Mouse (Mus musculus): ENCODE data around the gene Gm11567. TPM values are rescaled to one million over a fixed set of nuclear protein-coding genes. Genes with fewer than 3 reads are reported as not detected.
"Not testable (repeated sequence)": the region's sequence is repeated elsewhere in the genome, so short reads cannot be mapped to it uniquely, and the experiment has no call there.

Gene Gm11567
- polyA plus RNA-seq, 2 experiments, result not detected

DNA sequence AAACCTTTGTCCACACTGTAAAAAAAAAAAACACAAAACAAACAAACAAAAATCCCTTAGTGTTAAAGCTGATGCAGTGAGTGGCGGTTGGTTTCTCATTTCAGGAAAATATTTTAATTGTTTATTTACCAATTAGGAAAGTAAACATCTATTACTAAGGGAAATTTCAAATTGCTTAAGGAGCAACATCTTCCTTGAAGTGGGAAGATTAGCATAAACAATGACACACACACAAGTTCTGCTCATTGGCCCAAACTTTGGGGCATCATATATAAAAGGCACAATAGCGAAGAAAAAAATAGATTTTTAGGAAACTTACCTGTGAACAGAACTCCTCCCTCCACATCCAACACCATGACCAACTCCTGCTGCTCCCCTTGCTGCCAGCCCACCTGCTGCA is 21.4 kb upstream of the Gm11567 start, which contains the start of gene Gm11568:
Gene Gm11568 (plus strand): TSS at position 301 of the 400 bp plus-strand sequence.
- Histone ChIP-seq H3K36me3 (ENCODE audit: control insufficient read depth, insufficient read depth, low read length) (no peaks in the 10 kb centered on the region), H3K27ac (replicated peaks; ENCODE audit: low read depth, low read length) (no peak within 1 kb of the TSS), H3K9ac (ENCODE audit: low read depth, low read length, severe bottlenecking) (no peak within 1 kb of the TSS), H3K9me3 (ENCODE audit: control insufficient read depth, low read length) (no peaks in the 10 kb centered on the region), H3K4me2 (replicated peaks; ENCODE audit: low read depth, low read length, severe bottlenecking) (no peak within 1 kb of the TSS), H3K4me3 (replicated peaks; ENCODE audit: low read length) (no peak within 1 kb of the TSS), H3K27me3 (ENCODE audit: control insufficient read depth, insufficient read depth, low read length) (no peaks in the 10 kb centered on the region), H3K4me1 (ENCODE audit: control insufficient read depth, insufficient read depth, low read length) (no peaks in the 10 kb centered on the region)
- TF ChIP-seq POLR2A (IDR thresholded peaks at IDR 0.05; ENCODE audit: borderline replicate concordance, extremely low read depth, insufficient read depth, insufficient read length), result no peak
- ATAC-seq (ENCODE audit: low FRiP score, low read depth), result no peak
- 73% methylated on average over 2 of the region's 2 CpGs for WGBS
- no peak for DNase-seq (ENCODE audit: low spot score)

DNA sequence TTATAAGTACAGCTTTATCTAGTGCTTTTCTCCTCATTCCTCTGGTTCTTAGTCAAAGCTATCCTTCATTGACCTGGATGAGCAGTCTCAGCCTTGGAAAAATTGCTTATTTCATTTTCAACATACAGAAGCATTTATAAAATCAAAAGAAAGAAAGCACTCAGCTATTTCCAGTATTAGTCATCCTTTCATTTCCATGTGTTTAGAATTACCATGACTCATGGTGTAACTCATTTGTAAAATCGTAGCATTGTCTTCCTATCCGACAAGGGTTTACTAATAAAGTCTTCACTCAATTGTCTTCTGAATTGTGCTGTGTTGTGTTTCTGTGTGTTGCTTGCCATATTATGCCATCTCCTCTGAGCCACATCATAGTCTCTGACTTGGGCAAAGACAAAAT is 20.2 kb upstream of the Gm11567 start:
- no peak for ATAC-seq (ENCODE audit: low FRiP score, low read depth)
- Histone ChIP-seq H3K9me3 (ENCODE audit: control insufficient read depth, low read length) (no peaks in the 10 kb centered on the region), H3K36me3 (ENCODE audit: control insufficient read depth, insufficient read depth, low read length) (no peaks in the 10 kb centered on the region), H3K9ac (ENCODE audit: low read depth, low read length, severe bottlenecking) (no peak overlapping the region), H3K27ac (replicated peaks; ENCODE audit: low read depth, low read length) (no peak overlapping the region), H3K4me1 (ENCODE audit: control insufficient read depth, insufficient read depth, low read length) (no peaks in the 10 kb centered on the region), H3K27me3 (ENCODE audit: control insufficient read depth, insufficient read depth, low read length) (no peaks in the 10 kb centered on the region), H3K4me3 (replicated peaks; ENCODE audit: low read length) (no peak overlapping the region), H3K4me2 (replicated peaks; ENCODE audit: low read depth, low read length, severe bottlenecking) (no peak overlapping the region)
- 74% methylated on average over 2 of the region's 2 CpGs for WGBS
- TF ChIP-seq POLR2A (IDR thresholded peaks at IDR 0.05; ENCODE audit: borderline replicate concordance, extremely low read depth, insufficient read depth, insufficient read length), result no peak
- no peak for DNase-seq (ENCODE audit: low spot score)

DNA sequence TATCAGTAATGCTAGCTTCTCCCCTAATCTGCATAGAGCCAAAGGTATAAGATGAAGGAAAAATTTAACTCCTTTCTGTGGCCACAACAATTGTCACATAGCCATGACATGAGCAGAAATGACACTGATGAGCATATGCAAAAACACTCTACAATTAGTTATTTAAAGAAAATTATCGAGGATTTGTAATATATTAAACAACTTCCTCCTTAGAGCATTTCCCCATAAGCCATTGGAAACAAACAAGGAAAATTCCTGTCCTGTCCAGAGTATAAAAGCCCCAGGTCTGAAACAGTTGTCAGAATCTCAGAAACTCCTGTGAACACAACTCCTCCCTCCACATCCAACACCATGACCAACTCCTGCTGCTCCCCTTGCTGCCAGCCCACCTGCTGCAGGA is 14.8 kb upstream of the Gm11567 start, which contains the start of gene Gm11559:
Gene Gm11559 (plus strand): TSS at position 301 of the 400 bp plus-strand sequence.
- H3K4me1 ChIP-seq (ENCODE audit: control insufficient read depth, insufficient read depth, low read length); H3K4me2 ChIP-seq (replicated peaks; ENCODE audit: low read depth, low read length, severe bottlenecking); H3K9ac ChIP-seq (ENCODE audit: low read depth, low read length, severe bottlenecking); H3K27me3 ChIP-seq (ENCODE audit: control insufficient read depth, insufficient read depth, low read length); ATAC-seq (ENCODE audit: low FRiP score, low read depth); H3K36me3 ChIP-seq (ENCODE audit: control insufficient read depth, insufficient read depth, low read length); H3K9me3 ChIP-seq (ENCODE audit: control insufficient read depth, low read length); H3K4me3 ChIP-seq (replicated peaks; ENCODE audit: low read length); H3K27ac ChIP-seq (replicated peaks; ENCODE audit: low read depth, low read length); DNase-seq (ENCODE audit: low spot score): not testable (repeated sequence)
- 53% methylated on average over 1 of the region's 1 CpGs for WGBS

DNA sequence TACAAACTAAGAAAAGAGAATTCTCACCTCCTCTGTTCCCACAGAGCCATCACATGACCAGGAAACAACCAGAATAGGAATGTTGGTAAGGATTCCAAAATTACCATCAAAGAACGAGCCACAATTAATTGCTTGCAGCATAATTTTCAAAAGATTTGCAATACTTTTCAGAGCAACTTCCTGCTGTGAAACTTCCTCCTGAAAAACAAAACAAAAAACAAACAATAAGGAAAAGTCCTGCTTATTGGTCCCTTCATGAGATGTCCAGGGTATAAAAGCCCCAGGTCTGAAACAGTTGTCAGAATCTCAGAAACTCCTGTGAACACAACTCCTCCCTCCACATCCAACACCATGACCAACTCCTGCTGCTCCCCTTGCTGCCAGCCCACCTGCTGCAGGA is 5.9 kb upstream of the Gm11567 start, which contains the start of gene Krtap9-1:
Gene Krtap9-1 (plus strand): TSS at position 301 of the 400 bp plus-strand sequence.
- H3K4me2 ChIP-seq (replicated peaks; ENCODE audit: low read depth, low read length, severe bottlenecking); H3K9ac ChIP-seq (ENCODE audit: low read depth, low read length, severe bottlenecking); H3K27ac ChIP-seq (replicated peaks; ENCODE audit: low read depth, low read length); H3K36me3 ChIP-seq (ENCODE audit: control insufficient read depth, insufficient read depth, low read length); H3K4me3 ChIP-seq (replicated peaks; ENCODE audit: low read length); DNase-seq (ENCODE audit: low spot score); H3K27me3 ChIP-seq (ENCODE audit: control insufficient read depth, insufficient read depth, low read length); H3K4me1 ChIP-seq (ENCODE audit: control insufficient read depth, insufficient read depth, low read length); ATAC-seq (ENCODE audit: low FRiP score, low read depth); H3K9me3 ChIP-seq (ENCODE audit: control insufficient read depth, low read length): not testable (repeated sequence)
- 64% methylated on average over 1 of the region's 1 CpGs for WGBS

DNA sequence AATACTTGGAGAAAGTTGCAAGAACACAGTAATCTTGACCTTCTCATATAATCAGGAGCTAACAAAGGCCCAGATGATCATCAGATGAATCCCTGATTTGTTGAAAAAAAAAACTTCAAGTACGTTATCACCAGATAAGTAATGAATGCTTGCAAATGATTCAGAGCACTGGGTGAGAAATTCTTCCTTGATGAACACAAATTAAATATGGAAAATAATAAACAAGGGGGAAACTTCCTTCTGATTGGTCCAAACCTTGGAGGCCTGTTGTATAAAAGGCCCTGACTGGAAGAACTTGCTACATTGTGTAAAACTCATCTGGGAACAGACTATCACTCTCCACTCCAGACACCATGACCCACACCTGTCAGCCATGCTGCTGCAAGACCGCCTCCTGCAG is 28.6 kb downstream of the Gm11567 start, which contains the start of gene Krtap31-1:
Gene Krtap31-1 (plus strand): TSS at position 301 of the 400 bp plus-strand sequence.
- DNase-seq (ENCODE audit: low spot score) (no peak), ATAC-seq (ENCODE audit: low FRiP score, low read depth) (no peak)
- Histone ChIP-seq H3K27me3 (ENCODE audit: control insufficient read depth, insufficient read depth, low read length) (no peaks in the 10 kb centered on the region), H3K9ac (ENCODE audit: low read depth, low read length, severe bottlenecking) (no peak within 1 kb of the TSS), H3K4me2 (replicated peaks; ENCODE audit: low read depth, low read length, severe bottlenecking) (no peak within 1 kb of the TSS), H3K4me1 (ENCODE audit: control insufficient read depth, insufficient read depth, low read length) (no peaks in the 10 kb centered on the region), H3K4me3 (replicated peaks; ENCODE audit: low read length) (no peak within 1 kb of the TSS), H3K9me3 (ENCODE audit: control insufficient read depth, low read length) (no peaks in the 10 kb centered on the region), H3K36me3 (ENCODE audit: control insufficient read depth, insufficient read depth, low read length) (no peaks in the 10 kb centered on the region), H3K27ac (replicated peaks; ENCODE audit: low read depth, low read length) (no peak within 1 kb of the TSS)
- 67% methylated on average over 2 of the region's 2 CpGs for WGBS
- TF ChIP-seq POLR2A (IDR thresholded peaks at IDR 0.05; ENCODE audit: borderline replicate concordance, extremely low read depth, insufficient read depth, insufficient read length), result no peak

DNA sequence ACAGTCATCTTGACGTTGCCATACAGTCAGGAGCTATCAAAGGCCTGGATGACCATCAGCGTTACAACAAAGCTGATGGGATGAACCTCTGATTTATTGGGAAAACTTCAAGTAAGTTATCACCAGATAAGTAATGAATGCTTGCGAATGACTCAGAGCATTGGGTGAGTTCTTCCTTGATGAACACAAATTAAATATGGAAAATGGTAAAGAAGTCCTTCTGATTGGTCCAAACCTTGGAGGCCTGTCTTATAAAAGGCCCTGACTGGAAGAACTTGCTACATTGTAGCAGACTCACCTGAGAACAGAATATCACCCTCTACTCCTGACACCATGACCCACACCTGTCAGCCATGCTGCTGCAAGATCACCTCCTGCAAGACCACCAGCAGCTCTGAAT is 35.5 kb downstream of the Gm11567 start, which contains the start of gene Gm11565:
Gene Gm11565 (plus strand): TSS at position 301 of the 400 bp plus-strand sequence.
- DNase-seq (ENCODE audit: low spot score) (no peak), ATAC-seq (ENCODE audit: low FRiP score, low read depth) (no peak)
- Histone ChIP-seq H3K4me3 (replicated peaks; ENCODE audit: low read length) (no peak within 1 kb of the TSS), H3K36me3 (ENCODE audit: control insufficient read depth, insufficient read depth, low read length) (no peaks in the 10 kb centered on the region), H3K9ac (ENCODE audit: low read depth, low read length, severe bottlenecking) (no peak within 1 kb of the TSS), H3K4me1 (ENCODE audit: control insufficient read depth, insufficient read depth, low read length) (no peaks in the 10 kb centered on the region), H3K4me2 (replicated peaks; ENCODE audit: low read depth, low read length, severe bottlenecking) (no peak within 1 kb of the TSS), H3K9me3 (ENCODE audit: control insufficient read depth, low read length) (no peaks in the 10 kb centered on the region), H3K27me3 (ENCODE audit: control insufficient read depth, insufficient read depth, low read length) (no peaks in the 10 kb centered on the region), H3K27ac (replicated peaks; ENCODE audit: low read depth, low read length) (no peak within 1 kb of the TSS)
- WGBS, result 88% methylated on average over 3 of the region's 3 CpGs
- no peak for TF ChIP-seq POLR2A (IDR thresholded peaks at IDR 0.05; ENCODE audit: borderline replicate concordance, extremely low read depth, insufficient read depth, insufficient read length)

Other genes starting within 250 kb of the Gm11567 start
Only the 30 nearest of the 35 such genes appear.
- gene Gm11563, start 220.2 kb upstream of the Gm11567 start, polyA plus RNA-seq (2012; rRNA removed), result not detected in 2 replicates
- gene Gm11563, start 220.2 kb upstream of the Gm11567 start, polyA plus RNA-seq (2014; fragmentation: Nextera tagmentation; extraction: Ambion mirVana), result not detected in 2 replicates
- gene Krtap4-6, start 213.2 kb upstream of the Gm11567 start, polyA plus RNA-seq (2012; rRNA removed), result not detected in 2 replicates
- gene Krtap4-6, start 213.2 kb upstream of the Gm11567 start, polyA plus RNA-seq (2014; fragmentation: Nextera tagmentation; extraction: Ambion mirVana), result not detected in 2 replicates
- not detected in 2 replicates for gene Gm14190, start 188.4 kb upstream of the Gm11567 start, polyA plus RNA-seq (2012; rRNA removed)
- not detected in 2 replicates for gene Gm14190, start 188.4 kb upstream of the Gm11567 start, polyA plus RNA-seq (2014; fragmentation: Nextera tagmentation; extraction: Ambion mirVana)
- gene Gm14180, start 144.9 kb upstream of the Gm11567 start, polyA plus RNA-seq (2012; rRNA removed), result not detected in 2 replicates
- not detected in 2 replicates for gene Gm14180, start 144.9 kb upstream of the Gm11567 start, polyA plus RNA-seq (2014; fragmentation: Nextera tagmentation; extraction: Ambion mirVana)
- not detected in 2 replicates for gene Gm11595, start 106.3 kb upstream of the Gm11567 start, polyA plus RNA-seq (2012; rRNA removed)
- gene Gm11595, start 106.3 kb upstream of the Gm11567 start, polyA plus RNA-seq (2014; fragmentation: Nextera tagmentation; extraction: Ambion mirVana), result not detected in 2 replicates
- not detected in 2 replicates for gene Krtap4-8, start 98.5 kb upstream of the Gm11567 start, polyA plus RNA-seq (2012; rRNA removed)
- not detected in 2 replicates for gene Krtap4-8, start 98.5 kb upstream of the Gm11567 start, polyA plus RNA-seq (2014; fragmentation: Nextera tagmentation; extraction: Ambion mirVana)
- not detected in 2 replicates for gene Krtap4-9, start 94.0 kb upstream of the Gm11567 start, polyA plus RNA-seq (2012; rRNA removed)
- gene Krtap4-9, start 94.0 kb upstream of the Gm11567 start, polyA plus RNA-seq (2014; fragmentation: Nextera tagmentation; extraction: Ambion mirVana), result not detected in 2 replicates
- not detected in 2 replicates for gene Gm11596, start 85.7 kb upstream of the Gm11567 start, polyA plus RNA-seq (2012; rRNA removed)
- gene Gm11596, start 85.7 kb upstream of the Gm11567 start, polyA plus RNA-seq (2014; fragmentation: Nextera tagmentation; extraction: Ambion mirVana), result not detected in 2 replicates
- gene Gm11569, start 80.3 kb upstream of the Gm11567 start, polyA plus RNA-seq (2012; rRNA removed), result not detected in 2 replicates
- gene Gm11569, start 80.3 kb upstream of the Gm11567 start, polyA plus RNA-seq (2014; fragmentation: Nextera tagmentation; extraction: Ambion mirVana), result not detected in 2 replicates
- gene Gm11554, start 74.7 kb upstream of the Gm11567 start, polyA plus RNA-seq (2012; rRNA removed), result not detected in 2 replicates
- not detected in 2 replicates for gene Gm11554, start 74.7 kb upstream of the Gm11567 start, polyA plus RNA-seq (2014; fragmentation: Nextera tagmentation; extraction: Ambion mirVana)
- not detected in 2 replicates for gene Krtap4-13, start 69.3 kb upstream of the Gm11567 start, polyA plus RNA-seq (2012; rRNA removed)
- gene Krtap4-13, start 69.3 kb upstream of the Gm11567 start, polyA plus RNA-seq (2014; fragmentation: Nextera tagmentation; extraction: Ambion mirVana), result not detected in 2 replicates
- gene Gm11564, start 63.5 kb upstream of the Gm11567 start, polyA plus RNA-seq (2012; rRNA removed), result 0.12 TPM in 1 of 2 replicates, not detected in the other
- not detected in 2 replicates for gene Gm11564, start 63.5 kb upstream of the Gm11567 start, polyA plus RNA-seq (2014; fragmentation: Nextera tagmentation; extraction: Ambion mirVana)
- gene 2300003K06Rik, start 41.1 kb upstream of the Gm11567 start, polyA plus RNA-seq (2012; rRNA removed), result not detected in 2 replicates
- gene 2300003K06Rik, start 41.1 kb upstream of the Gm11567 start, polyA plus RNA-seq (2014; fragmentation: Nextera tagmentation; extraction: Ambion mirVana), result not detected in 2 replicates
- 0.08 TPM in 1 of 2 replicates, not detected in the other for gene Krtap4-16, start 27.6 kb upstream of the Gm11567 start, polyA plus RNA-seq (2012; rRNA removed)
- not detected in 2 replicates for gene Krtap4-16, start 27.6 kb upstream of the Gm11567 start, polyA plus RNA-seq (2014; fragmentation: Nextera tagmentation; extraction: Ambion mirVana)
- not detected in 2 replicates for gene Gm11568, start 21.3 kb upstream of the Gm11567 start, polyA plus RNA-seq (2012; rRNA removed)
- not detected in 2 replicates for gene Gm11568, start 21.3 kb upstream of the Gm11567 start, polyA plus RNA-seq (2014; fragmentation: Nextera tagmentation; extraction: Ambion mirVana)
- not detected in 2 replicates for gene Gm11559, start 14.7 kb upstream of the Gm11567 start, polyA plus RNA-seq (2012; rRNA removed)
- gene Gm11559, start 14.7 kb upstream of the Gm11567 start, polyA plus RNA-seq (2014; fragmentation: Nextera tagmentation; extraction: Ambion mirVana), result not detected in 2 replicates
- gene Krtap9-1, start 5.8 kb upstream of the Gm11567 start, polyA plus RNA-seq (2012; rRNA removed), result not detected in 2 replicates
- not detected in 2 replicates for gene Krtap9-1, start 5.8 kb upstream of the Gm11567 start, polyA plus RNA-seq (2014; fragmentation: Nextera tagmentation; extraction: Ambion mirVana)
- gene Krtap31-1, start 28.7 kb downstream of the Gm11567 start, polyA plus RNA-seq (2012; rRNA removed), result not detected in 2 replicates
- gene Krtap31-1, start 28.7 kb downstream of the Gm11567 start, polyA plus RNA-seq (2014; fragmentation: Nextera tagmentation; extraction: Ambion mirVana), result not detected in 2 replicates
- gene Gm11565, start 35.6 kb downstream of the Gm11567 start, polyA plus RNA-seq (2012; rRNA removed), result not detected in 2 replicates
- not detected in 2 replicates for gene Gm11565, start 35.6 kb downstream of the Gm11567 start, polyA plus RNA-seq (2014; fragmentation: Nextera tagmentation; extraction: Ambion mirVana)
- gene Krtap31-2, start 57.1 kb downstream of the Gm11567 start, polyA plus RNA-seq (2012; rRNA removed), result not detected in 2 replicates
- gene Krtap31-2, start 57.1 kb downstream of the Gm11567 start, polyA plus RNA-seq (2014; fragmentation: Nextera tagmentation; extraction: Ambion mirVana), result not detected in 2 replicates
- gene Krtap9-5, start 69.3 kb downstream of the Gm11567 start, polyA plus RNA-seq (2012; rRNA removed), result not detected in 2 replicates
- not detected in 2 replicates for gene Krtap9-5, start 69.3 kb downstream of the Gm11567 start, polyA plus RNA-seq (2014; fragmentation: Nextera tagmentation; extraction: Ambion mirVana)
- 0.09 TPM in 1 of 2 replicates, not detected in the other for gene Krtap29-1, start 99.9 kb downstream of the Gm11567 start, polyA plus RNA-seq (2012; rRNA removed)
- not detected in 2 replicates for gene Krtap29-1, start 99.9 kb downstream of the Gm11567 start, polyA plus RNA-seq (2014; fragmentation: Nextera tagmentation; extraction: Ambion mirVana)
- gene Krtap16-1, start 107.4 kb downstream of the Gm11567 start, polyA plus RNA-seq (2012; rRNA removed), result not detected in 2 replicates
- gene Krtap16-1, start 107.4 kb downstream of the Gm11567 start, polyA plus RNA-seq (2014; fragmentation: Nextera tagmentation; extraction: Ambion mirVana), result 0.19 TPM in 1 of 2 replicates, not detected in the other
- gene Krtap17-1, start 114.8 kb downstream of the Gm11567 start, polyA plus RNA-seq (2012; rRNA removed), result 0.09 and 0.19 TPM in 2 replicates
- 0.37 TPM in 1 of 2 replicates, not detected in the other for gene Krtap17-1, start 114.8 kb downstream of the Gm11567 start, polyA plus RNA-seq (2014; fragmentation: Nextera tagmentation; extraction: Ambion mirVana)
- gene Krt33a, start 137.0 kb downstream of the Gm11567 start, polyA plus RNA-seq (2012; rRNA removed), result 0.08 TPM in 1 of 2 replicates, not detected in the other
- gene Krt33a, start 137.0 kb downstream of the Gm11567 start, polyA plus RNA-seq (2014; fragmentation: Nextera tagmentation; extraction: Ambion mirVana), result 0.15 and 0.29 TPM in 2 replicates
- gene Krt33b, start 150.7 kb downstream of the Gm11567 start, polyA plus RNA-seq (2012; rRNA removed), result 0.31 and 0.41 TPM in 2 replicates
- 0.17 and 0.54 TPM in 2 replicates for gene Krt33b, start 150.7 kb downstream of the Gm11567 start, polyA plus RNA-seq (2014; fragmentation: Nextera tagmentation; extraction: Ambion mirVana)
- not detected in 2 replicates for gene Krt34, start 162.4 kb downstream of the Gm11567 start, polyA plus RNA-seq (2012; rRNA removed)
- 0.11 TPM in 1 of 2 replicates, not detected in the other for gene Krt34, start 162.4 kb downstream of the Gm11567 start, polyA plus RNA-seq (2014; fragmentation: Nextera tagmentation; extraction: Ambion mirVana)
- gene Krt31, start 171.4 kb downstream of the Gm11567 start, polyA plus RNA-seq (2012; rRNA removed), result 0.04 and 0.13 TPM in 2 replicates
- gene Krt31, start 171.4 kb downstream of the Gm11567 start, polyA plus RNA-seq (2014; fragmentation: Nextera tagmentation; extraction: Ambion mirVana), result 0.26 TPM in 1 of 2 replicates, not detected in the other
- gene Krt32, start 209.0 kb downstream of the Gm11567 start, polyA plus RNA-seq (2012; rRNA removed), result 0.10 TPM in 1 of 2 replicates, not detected in the other
- 0.40 TPM in 1 of 2 replicates, not detected in the other for gene Krt32, start 209.0 kb downstream of the Gm11567 start, polyA plus RNA-seq (2014; fragmentation: Nextera tagmentation; extraction: Ambion mirVana)
- 1.7 and 2.9 TPM in 2 replicates for gene Krt35, start 217.1 kb downstream of the Gm11567 start, polyA plus RNA-seq (2012; rRNA removed)
- 7.0 and 7.2 TPM in 2 replicates for gene Krt35, start 217.1 kb downstream of the Gm11567 start, polyA plus RNA-seq (2014; fragmentation: Nextera tagmentation; extraction: Ambion mirVana)